Mouse (Mus musculus): ENCODE results near the gene Map4.
A peak's percentile ranks its signal among the peaks of the same experiment; 100 is the strongest.

Map4 gene

GRCm38 (mm10) chr9:110131525-110132197 is 200.4 kb downstream of the Map4 start:
- DNase-seq (ENCODE audit: low spot score), result peak; percentile 98

- DNase-seq (ENCODE audit: low spot score), result no peak
Observed at GRCm38 (mm10) chr9:110132201-110132605, 200.9 kb downstream of the Map4 start.

- no peak for DNase-seq (ENCODE audit: low spot score)
Observed at GRCm38 (mm10) chr9:110132921-110133320, 201.7 kb downstream of the Map4 start.
